Mouse (Mus musculus) macrophage (primary cell): ENCODE measurements around the gene Zic1. TPM values are rescaled to one million over a fixed set of nuclear protein-coding genes. Genes with fewer than 3 reads are reported as not detected.

ENCODE experiments used
- H3K27ac ChIP-seq: fragments of 350-480 bp; formaldehyde crosslinking; 2 replicates; pipeline ENCODE4 v1.9.0; 2021
- H3K36me3 ChIP-seq: fragments of 350-480 bp; formaldehyde crosslinking; 2 replicates; pipeline ENCODE4 v1.9.0; 2021; ENCODE audit errors: inconsistent target
- H3K4me3 ChIP-seq: fragments of 350-480 bp; formaldehyde crosslinking; 2 replicates; pipeline ENCODE4 v1.9.0; 2021; ENCODE audit errors: inconsistent target
- H3K79me2 ChIP-seq: fragments of 350-480 bp; formaldehyde crosslinking; 2 replicates; pipeline ENCODE4 v1.9.0; 2021; ENCODE audit errors: inconsistent target
- WGBS: methylation state at CpG from one replicate; pipeline ENCODE4 v1.1.7; 2026; ENCODE audit warnings: inconsistent platforms; ENCODE audit not compliant: missing documents; 5-methylcytosine and 5-hydroxymethylcytosine counted together
- polyA plus RNA-seq: library from polyadenylated mRNA; stranded (reverse); fragments of 250-400 nt; gene quantifications from 3 replicates; pipeline ENCODE4 v1.2.4, GENCODE M21; 2018; ENCODE audit warnings: inconsistent platforms
- total RNA-seq, 78 experiments: library from RNA; depleted of rRNA; stranded (reverse); fragments of 250-400 nt; gene quantifications; 1 replicate in 9 of 78; 2 replicates in 24 of 78; 3 replicates in 43 of 78; 4 replicates in 2 of 78; pipeline ENCODE4 v1.2.4; 2018; ENCODE audit warnings: inconsistent platforms in 56 of 78

Zic1 gene
- total RNA-seq (2018; cell fraction: chromatin; rRNA removed): under 1 TPM in 1 of 26 experiments, not detected in 25; 0.44 TPM
- total RNA-seq (2018; cell fraction: cytosol; rRNA removed): not detected
- total RNA-seq (2018; cell fraction: nucleus; rRNA removed): not detected
- polyA plus RNA-seq: not detected in 3 replicates

- Histone ChIP-seq H3K79me2 (no peaks in the 10 kb centered on the region), H3K36me3 (no peaks in the 10 kb centered on the region), H3K4me3 (no peak within 1 kb of the TSS), H3K27ac (no peak within 1 kb of the TSS)
- 11% methylated on average over 14 of the region's 33 CpGs for WGBS
Measured at GRCm38 (mm10) chr9:91365664-91366063, at the start of gene Zic1. Gene Zic1 (minus strand): TSS chr9:91365810.

- H3K79me2 ChIP-seq: no peaks in the 10 kb centered on the region
- no peak overlapping the region for H3K4me3 ChIP-seq
- H3K27ac ChIP-seq: no peak overlapping the region
- H3K36me3 ChIP-seq: no peaks in the 10 kb centered on the region
- 7% methylated on average over 12 of the region's 12 CpGs for WGBS
Measured at GRCm38 (mm10) chr9:91414007-91414661, 48.5 kb upstream of the Zic1 start.

- Histone ChIP-seq H3K27ac (no peak overlapping the region), H3K36me3 (no peaks in the 10 kb centered on the region), H3K79me2 (no peaks in the 10 kb centered on the region), H3K4me3 (no peak overlapping the region)
- 0% methylated on average over 2 of the region's 3 CpGs for WGBS
Measured at GRCm38 (mm10) chr9:91409771-91410170, 44.2 kb upstream of the Zic1 start.

GRCm38 (mm10) chr9:91406258-91406763 lies 40.7 kb upstream of the Zic1 start:
- WGBS: 5% methylated on average over 6 of the region's 6 CpGs
- Histone ChIP-seq H3K27ac (no peak overlapping the region), H3K36me3 (no peaks in the 10 kb centered on the region), H3K4me3 (no peak overlapping the region), H3K79me2 (no peaks in the 10 kb centered on the region)

- no peak overlapping the region for H3K4me3 ChIP-seq
- no peak overlapping the region for H3K27ac ChIP-seq
- WGBS: 5% methylated on average over 16 of the region's 16 CpGs
- no peaks in the 10 kb centered on the region for H3K79me2 ChIP-seq
- H3K36me3 ChIP-seq: no peaks in the 10 kb centered on the region
Measured at GRCm38 (mm10) chr9:91405753-91406178, 40.2 kb upstream of the Zic1 start.

GRCm38 (mm10) chr9:91404905-91405752 lies 39.5 kb upstream of the Zic1 start:
- Histone ChIP-seq H3K27ac (no peak overlapping the region), H3K79me2 (no peaks in the 10 kb centered on the region)
- WGBS: 5% methylated on average over 27 of the region's 27 CpGs

GRCm38 (mm10) chr9:91404229-91404628 lies 38.6 kb upstream of the Zic1 start:
- Histone ChIP-seq H3K4me3 (no peak overlapping the region), H3K27ac (no peak overlapping the region), H3K79me2 (no peaks in the 10 kb centered on the region), H3K36me3 (no peaks in the 10 kb centered on the region)
- 8% methylated on average over 13 of the region's 13 CpGs for WGBS

More at GRCm38 (mm10) chr9:91404905-91405752, 39.5 kb upstream of the Zic1 start:
- Histone ChIP-seq H3K36me3 (no peaks in the 10 kb centered on the region), H3K4me3 (no peak overlapping the region)

GRCm38 (mm10) chr9:91401471-91401870 lies 35.9 kb upstream of the Zic1 start:
- H3K79me2 ChIP-seq: no peaks in the 10 kb centered on the region
- H3K4me3 ChIP-seq: no peak overlapping the region
- H3K27ac ChIP-seq: no peak overlapping the region
- 4% methylated on average over 10 of the region's 10 CpGs for WGBS
- H3K36me3 ChIP-seq: no peaks in the 10 kb centered on the region

- Histone ChIP-seq H3K36me3 (no peaks in the 10 kb centered on the region), H3K79me2 (no peaks in the 10 kb centered on the region), H3K4me3 (no peak overlapping the region), H3K27ac (no peak overlapping the region)
- 11% methylated on average over 8 of the region's 8 CpGs for WGBS
Measured at GRCm38 (mm10) chr9:91400482-91401093, 35.0 kb upstream of the Zic1 start.

GRCm38 (mm10) chr9:91399976-91400375 lies 34.4 kb upstream of the Zic1 start:
- 17% methylated on average over 7 of the region's 7 CpGs for WGBS
- Histone ChIP-seq H3K27ac (no peak overlapping the region), H3K4me3 (no peak overlapping the region)

GRCm38 (mm10) chr9:91395066-91395772 lies 29.6 kb upstream of the Zic1 start:
- Histone ChIP-seq H3K27ac (no peak overlapping the region), H3K79me2 (no peaks in the 10 kb centered on the region), H3K36me3 (no peaks in the 10 kb centered on the region), H3K4me3 (no peak overlapping the region)
- WGBS: 15% methylated on average over 14 of the region's 14 CpGs

More at GRCm38 (mm10) chr9:91399976-91400375, 34.4 kb upstream of the Zic1 start:
- Histone ChIP-seq H3K79me2 (no peaks in the 10 kb centered on the region), H3K36me3 (no peaks in the 10 kb centered on the region)

- Histone ChIP-seq H3K27ac (no peak overlapping the region), H3K79me2 (no peaks in the 10 kb centered on the region), H3K4me3 (no peak overlapping the region), H3K36me3 (no peaks in the 10 kb centered on the region)
- 6% methylated on average over 14 of the region's 14 CpGs for WGBS
Measured at GRCm38 (mm10) chr9:91394211-91394646, 28.6 kb upstream of the Zic1 start.

- Histone ChIP-seq H3K27ac (no peak overlapping the region), H3K79me2 (no peaks in the 10 kb centered on the region), H3K36me3 (no peaks in the 10 kb centered on the region), H3K4me3 (no peak overlapping the region)
- 13% methylated on average over 8 of the region's 8 CpGs for whole genome bisulfite sequencing
Measured at GRCm38 (mm10) chr9:91393376-91394068, 27.9 kb upstream of the Zic1 start.
